Mouse (Mus musculus) embryo, embryonic 10.5 days (tissue): ENCODE results near the gene E130114P18Rik.

Experiments used
- DNase-seq: peaks from one replicate; pipeline ENCODE4 v3.0.0-alpha.2; 2015; ENCODE audit warnings: low spot score

E130114P18Rik gene

DNA sequence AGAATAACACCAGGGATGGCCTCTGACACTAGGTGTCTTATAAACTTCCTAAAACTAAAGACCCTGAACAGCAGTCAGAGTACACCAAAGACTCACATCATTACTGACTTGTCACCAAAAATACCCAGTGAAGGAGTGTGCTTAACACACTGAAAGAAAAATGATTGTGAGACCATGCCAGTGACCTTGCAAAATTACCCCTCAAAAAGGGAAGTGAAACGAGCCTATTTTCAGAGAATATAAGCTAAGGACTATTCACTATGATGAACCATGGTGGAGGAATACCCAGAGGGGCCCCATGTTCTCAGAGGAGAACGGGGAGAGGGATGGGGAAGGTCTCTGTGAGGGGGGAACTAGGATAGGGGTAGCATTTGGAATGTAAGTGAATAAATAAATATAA lies 245.8 kb downstream of the E130114P18Rik start:
- no peak for DNase-seq

DNA sequence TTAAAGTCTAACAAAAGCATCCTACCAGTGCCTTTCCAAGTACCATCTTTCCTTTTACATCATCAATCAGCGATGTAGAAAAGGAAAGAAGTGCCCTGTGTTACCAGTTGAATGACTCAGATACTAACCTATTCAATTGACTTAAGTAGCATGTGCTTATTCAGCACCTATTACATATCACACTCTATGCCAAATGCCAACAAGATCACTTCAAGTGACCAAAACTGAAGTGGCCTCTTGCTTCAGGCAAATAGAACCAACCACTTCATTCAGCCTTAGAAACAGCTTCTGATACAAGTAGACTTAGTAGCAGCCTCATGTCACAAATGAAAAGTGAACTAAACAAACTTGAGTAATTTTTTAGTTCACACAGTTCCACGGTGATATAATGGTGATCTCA lies 249.4 kb downstream of the E130114P18Rik start:
- DNase-seq, result no peak
